Mouse (Mus musculus) layer of hippocampus, postnatal 25 days (tissue): ENCODE results near the gene Ccdc3. TPM values are rescaled to one million over a fixed set of nuclear protein-coding genes. Genes with fewer than 3 reads are reported as not detected.

ENCODE experiments used
- DNase-seq, 2 experiments: peaks; one replicate each; pipeline ENCODE4 v3.0.0; 2022; ENCODE audit warnings: mixed read lengths in 2 of 2, low spot score in 1 of 2; ENCODE audit errors: extremely low spot score in 1 of 2
- total RNA-seq, 2 experiments: library from RNA; stranded (reverse); gene quantifications; 2 replicates each; pipeline ENCODE4 v1.2.3; 2021

Ccdc3 gene
- 10 to 100 TPM; 12.9 to 15.3 TPM for total RNA-seq

DNA sequence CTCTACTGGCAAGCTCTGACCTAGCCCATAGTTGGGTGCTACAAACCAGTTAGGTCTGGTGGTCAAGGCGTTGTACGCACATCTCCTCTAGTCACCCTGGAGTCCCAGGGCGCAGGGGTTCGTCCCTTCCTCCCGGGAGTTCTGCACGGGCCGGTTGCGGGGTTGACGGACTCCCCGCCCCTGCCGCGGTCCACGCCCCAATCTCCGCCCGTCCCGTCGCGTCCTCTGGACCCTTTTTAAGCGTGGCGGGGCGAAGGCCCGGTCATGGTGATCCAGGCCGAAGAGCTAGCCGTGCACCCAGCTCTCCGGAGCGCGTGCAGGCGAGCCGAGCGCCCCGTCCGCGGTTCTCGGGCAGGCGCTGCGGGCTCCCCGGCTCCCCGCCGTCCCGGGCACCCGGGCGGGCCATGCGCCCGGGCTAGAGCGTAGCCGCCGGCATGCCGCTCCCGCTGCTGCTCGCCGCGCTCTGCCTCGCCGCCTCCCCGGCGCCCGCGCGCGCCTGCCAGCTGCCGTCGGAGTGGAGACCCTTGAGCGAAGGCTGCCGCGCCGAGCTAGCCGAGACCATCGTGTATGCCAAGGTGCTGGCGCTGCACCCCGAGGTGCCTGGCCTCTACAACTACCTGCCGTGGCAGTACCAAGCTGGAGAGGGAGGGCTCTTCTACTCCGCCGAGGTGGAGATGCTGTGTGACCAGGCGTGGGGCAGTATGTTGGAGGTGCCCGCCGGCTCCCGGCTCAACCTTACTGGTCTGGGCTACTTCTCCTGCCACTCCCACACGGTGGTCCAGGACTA, at the start of gene Ccdc3:
Ccdc3 (plus strand) TSS at position 277 of the 787 bp plus-strand sequence.
- peak in 1 of 2 experiments; percentile 16 for DNase-seq

DNA sequence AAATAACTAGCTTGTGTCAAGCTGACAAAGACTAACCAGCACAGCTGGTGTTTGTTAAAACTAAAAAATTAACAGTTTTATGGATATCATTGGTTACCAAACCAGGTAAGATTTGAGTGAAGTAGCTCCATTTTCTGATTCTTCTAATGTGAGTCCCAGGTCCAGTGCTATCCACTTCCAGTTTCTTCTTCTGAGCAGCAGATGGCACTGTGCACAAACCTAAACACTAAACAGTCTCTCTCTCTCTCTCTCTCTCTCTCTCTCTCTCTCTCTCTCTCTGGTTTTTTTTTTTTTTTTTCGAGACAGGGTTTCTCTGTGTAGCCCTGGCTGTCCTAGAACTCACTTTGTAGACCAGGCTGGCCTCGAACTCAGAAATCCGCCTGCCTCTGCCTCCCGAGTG, 47.2 kb upstream of the Ccdc3 start:
- peak in 1 of 2 experiments; percentile 42 for DNase-seq

DNA sequence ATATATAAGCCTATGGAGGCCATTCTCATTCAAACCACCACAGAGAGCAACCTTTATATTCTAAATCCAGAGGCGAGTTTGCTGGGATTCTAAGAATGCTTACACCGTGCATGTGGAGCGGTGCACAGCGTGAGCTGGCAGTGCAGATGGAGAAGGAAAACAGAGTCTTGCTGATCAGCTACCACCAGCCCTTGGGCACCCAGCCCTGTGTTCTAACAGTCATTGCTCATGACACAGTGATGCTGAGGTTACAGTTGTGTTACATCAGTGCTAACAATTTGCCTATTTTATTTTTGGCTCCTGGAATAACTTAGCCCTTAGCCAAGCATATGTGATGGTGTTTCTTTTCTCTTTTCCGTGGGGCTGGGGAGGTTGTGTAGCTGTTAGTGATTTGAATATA, 42.7 kb upstream of the Ccdc3 start:
- no peak for DNase-seq

DNA sequence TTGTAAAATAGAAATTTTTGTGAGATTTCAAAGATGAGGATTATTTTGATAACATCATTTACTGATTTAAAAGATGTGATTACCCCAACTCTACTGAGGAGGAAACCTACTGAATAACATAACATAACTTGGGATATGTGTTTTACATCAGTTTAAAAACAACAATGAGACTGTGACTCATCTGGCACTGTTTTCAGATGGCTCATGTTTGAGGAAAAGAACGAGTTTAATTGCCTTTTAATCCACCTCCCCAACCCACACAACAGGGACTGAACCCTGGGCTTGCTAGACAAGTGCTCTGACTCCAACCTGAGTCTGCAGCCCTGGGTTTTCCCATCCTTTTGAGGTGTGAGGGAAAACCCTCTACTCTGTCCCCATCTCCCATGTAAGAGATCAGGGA, 42.3 kb upstream of the Ccdc3 start:
- DNase-seq, result no peak

DNA sequence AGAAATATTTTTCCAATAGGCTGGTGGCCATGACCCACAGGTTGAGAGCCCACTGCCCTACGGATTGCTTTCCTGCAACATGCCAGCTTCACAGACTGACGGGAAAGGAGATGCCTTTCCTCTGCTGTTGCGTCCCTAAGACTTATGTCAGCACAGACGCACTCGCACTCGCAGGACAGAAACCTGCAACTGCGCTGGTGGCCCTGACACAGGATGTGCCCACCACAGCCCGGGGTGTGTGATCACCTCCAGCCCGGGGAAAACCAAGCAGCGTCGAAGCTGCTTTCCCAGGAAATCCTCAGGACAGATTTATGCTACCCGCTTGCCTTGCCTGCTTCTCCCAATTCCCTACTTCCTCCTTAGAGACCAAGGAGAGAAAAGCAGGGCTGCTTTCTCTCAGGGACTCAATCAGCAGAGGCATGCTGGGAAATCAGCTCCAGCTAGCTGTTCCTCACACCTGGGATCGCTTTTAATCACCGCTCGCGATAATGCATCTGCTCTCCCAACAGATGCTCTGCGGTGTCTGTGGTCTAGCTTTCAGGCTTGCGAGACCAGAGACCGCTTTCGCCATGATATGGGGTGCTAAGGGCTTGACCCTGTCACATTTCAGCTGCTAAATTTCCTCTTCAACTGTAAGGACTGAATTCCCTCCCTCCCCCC, 39.7 kb upstream of the Ccdc3 start:
- no peak for DNase-seq

DNA sequence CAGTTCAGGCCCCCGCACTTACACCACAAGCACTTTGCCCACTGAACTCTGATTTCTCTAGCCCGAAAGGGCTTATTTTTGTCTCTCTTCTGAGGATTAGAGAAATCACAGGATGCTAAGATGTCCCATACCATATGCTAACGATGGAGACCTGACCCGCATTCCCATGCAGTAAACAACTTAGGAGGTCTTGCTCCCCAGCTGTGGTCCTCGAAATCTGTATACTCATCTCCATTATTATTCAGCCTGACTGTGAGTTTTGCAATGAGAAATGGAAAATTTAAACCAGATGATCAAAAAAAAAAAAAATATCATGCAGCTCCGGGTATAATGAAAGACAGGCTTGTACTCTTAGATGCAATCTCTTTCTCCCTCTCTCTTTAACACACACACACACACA, 38.4 kb upstream of the Ccdc3 start:
- no peak for DNase-seq

DNA sequence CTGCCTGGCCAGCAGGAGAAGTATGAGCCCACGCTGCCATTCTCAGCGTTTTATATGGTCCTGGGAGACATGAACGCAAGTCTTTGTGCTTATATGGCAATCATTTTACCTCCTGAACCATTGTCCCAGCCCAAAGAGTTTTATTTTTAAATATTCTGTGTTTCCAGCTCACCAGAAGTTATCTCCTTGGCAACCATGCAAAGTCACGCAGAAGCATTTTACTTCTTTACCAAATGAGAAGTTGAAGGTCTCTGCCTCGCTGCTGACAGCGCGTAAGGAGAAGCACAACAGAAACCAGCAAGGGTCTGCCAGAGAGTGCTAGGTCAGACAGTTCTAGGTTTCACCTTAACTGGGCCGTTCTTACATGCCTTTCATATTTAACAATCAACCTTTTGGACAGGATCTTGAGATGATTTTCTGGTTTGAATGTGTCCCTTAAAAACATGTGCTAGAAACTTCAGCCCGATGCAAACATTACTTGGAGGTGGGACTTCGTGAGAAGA, 35.8 kb upstream of the Ccdc3 start:
- DNase-seq, result no peak

DNA sequence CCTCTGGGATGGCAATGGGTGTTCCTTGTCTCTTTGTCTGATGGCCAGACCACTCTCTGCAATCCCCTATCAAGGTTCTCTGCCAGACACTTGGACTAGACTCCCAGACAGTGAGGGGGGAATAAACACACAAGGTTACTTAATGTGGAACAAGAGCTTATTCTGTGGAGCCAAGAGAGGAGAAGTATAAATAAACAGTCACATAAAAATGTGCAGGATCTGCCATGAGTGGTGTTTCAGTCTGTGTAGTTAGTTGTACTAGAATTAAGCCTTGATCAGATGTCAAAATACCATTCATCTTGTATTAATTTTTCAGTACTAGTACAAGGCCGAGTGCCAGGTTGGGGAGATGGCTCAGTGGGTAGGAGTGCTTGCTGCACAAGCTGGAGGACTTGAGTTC, 34.7 kb upstream of the Ccdc3 start:
- no peak for DNase-seq

DNA sequence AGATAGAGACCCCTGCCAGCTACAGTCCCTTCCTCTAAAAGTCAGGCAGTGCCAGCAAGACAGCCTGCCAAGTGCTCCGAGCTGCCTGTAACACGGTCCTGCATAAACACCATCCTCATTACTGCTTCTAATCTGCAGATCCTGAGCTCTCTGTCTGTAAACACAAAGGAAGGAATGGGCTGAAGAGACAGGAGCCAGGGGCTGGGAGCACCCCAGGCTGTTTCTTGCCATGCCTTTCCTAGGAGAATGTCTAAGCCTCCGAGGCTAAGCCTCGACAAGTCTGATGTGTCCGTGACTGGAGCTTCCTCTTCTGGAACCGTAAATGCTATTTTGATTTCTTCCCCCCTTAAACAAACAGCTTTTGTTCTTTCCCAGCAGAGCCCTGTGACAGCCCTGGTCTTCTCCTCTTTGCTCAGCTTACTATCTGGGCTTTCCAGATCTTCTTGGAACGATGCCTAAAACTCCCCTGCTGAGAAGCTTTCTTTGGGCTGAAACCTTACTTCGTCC, 24.7 kb upstream of the Ccdc3 start:
- no peak for DNase-seq

DNA sequence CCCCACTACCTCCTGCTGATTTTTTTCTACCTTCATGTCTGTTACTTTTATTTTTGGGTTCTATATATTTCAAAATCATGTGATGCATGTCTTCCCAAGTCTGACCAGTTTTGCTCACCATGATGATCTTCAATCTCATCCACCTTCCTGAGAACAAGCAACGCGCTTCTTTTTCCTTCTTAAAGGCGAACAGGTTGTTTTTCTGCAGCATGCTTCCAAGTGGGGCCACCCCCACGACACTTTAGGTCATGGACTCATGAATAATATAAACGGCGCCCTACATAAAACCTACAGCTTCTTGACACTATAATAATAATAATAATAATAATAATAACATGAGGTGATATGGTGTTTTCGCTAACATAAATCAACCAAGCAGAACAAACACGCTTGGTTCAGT, 23.2 kb upstream of the Ccdc3 start:
- no peak for DNase-seq

DNA sequence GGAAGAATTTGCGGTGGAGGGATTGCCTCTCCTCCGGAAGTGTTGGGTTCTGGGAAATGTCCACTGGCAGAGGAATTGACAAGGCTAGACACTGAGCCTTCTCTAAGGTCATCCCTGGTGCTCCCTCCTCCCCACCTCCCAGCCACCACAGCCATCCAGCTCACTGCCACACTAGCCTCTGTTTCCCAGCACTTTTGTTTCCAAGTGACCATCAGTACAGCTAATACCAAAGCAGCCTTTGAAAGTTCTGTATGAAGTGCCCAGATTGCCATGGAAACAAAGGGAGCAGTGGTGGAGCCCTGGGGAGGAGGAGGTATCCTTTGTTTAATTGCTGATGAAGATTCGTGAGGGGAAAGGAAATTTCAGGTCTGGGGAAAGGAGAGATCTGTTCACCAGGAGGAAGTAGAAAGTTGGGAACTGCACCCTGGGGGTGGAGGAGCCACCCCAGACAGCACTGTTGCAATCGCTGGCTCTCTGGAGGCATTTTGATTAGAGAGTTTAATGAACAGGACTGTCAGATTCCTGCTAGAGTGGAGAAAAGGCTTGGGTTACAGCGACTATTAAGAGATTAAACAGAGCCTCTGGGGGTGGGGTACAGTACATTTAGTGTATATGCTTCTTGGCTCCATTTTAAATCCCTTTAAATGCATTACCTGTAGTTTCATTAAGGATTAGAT, 20.6 kb upstream of the Ccdc3 start:
- no peak for DNase-seq

DNA sequence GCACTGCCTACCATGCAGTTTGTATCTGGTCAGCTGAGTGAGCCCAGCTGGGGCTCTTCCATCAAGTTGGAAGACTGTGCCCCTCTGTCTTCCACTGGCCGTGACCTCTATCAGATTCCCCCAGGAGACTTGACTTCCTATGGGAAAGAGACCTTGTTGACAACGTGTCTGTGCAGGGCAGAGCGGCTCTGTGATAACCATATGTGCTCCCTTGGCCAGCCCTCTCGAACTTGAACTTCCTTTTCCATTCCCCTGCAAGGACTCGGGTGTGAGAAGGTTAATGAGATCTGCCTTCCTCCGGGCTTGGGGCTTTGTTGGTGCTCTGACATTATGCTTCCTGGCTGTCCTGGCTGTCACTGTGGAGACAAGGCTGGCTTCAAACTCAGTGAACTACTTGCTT, 12.1 kb upstream of the Ccdc3 start:
- DNase-seq, result no peak

DNA sequence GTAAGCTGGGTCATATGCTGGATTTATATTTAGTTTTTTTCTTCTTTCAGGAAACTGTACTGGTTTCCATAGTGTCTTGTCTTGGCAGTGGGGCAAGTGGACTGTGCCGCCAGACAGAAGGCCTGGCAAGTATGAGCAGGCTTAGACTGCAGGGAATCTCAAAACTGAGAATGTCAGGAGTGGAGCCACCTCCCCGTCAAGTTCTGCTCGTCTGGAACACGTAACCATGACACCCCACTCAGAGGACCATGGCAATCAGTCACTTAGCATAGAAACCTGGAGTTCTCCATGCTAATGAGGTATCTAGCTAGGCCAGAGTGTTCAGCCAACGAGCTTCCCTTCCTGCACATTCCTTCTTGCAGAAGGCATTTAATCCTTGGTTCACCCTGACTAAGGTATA, 10.2 kb upstream of the Ccdc3 start:
- DNase-seq, result no peak

DNA sequence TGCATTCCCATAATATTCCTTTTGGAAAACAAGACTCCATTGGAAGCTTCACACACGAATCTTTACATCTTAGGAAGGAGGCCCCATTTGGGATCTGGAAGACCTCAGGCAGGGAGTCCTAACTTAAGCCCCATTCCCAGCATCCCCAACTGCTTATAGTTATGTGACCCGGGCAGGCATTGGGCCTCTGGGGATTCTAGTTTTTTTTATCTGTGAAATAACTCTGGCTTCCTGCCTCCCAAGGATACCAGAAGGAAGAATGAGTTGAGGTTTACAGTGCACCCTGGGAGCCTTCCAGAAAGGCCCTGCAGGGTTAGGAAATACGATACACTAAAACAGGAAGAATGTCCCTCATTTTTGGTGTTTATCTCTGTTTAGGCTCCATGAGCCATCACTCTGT, 8.5 kb upstream of the Ccdc3 start:
- DNase-seq, result no peak

DNA sequence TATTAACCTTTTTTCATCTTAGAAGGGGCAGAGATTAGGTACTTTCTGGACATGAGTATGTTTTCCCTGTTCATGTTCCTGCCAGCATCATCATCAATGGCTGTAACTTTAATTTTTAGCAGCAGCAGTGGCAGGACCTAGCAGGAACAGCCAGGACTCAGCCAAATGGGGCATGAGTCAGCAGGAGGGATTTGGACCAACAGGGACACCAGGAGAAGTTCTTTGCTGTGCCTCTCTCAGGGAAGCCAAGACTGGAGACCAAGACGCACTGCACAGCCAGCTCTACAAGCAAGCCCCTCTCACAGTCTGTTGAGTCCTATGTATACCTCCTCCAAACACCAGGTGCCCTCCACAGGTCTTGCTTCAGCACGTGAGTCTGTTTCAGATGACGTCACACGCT, 5.5 kb upstream of the Ccdc3 start:
- no peak for DNase-seq

DNA sequence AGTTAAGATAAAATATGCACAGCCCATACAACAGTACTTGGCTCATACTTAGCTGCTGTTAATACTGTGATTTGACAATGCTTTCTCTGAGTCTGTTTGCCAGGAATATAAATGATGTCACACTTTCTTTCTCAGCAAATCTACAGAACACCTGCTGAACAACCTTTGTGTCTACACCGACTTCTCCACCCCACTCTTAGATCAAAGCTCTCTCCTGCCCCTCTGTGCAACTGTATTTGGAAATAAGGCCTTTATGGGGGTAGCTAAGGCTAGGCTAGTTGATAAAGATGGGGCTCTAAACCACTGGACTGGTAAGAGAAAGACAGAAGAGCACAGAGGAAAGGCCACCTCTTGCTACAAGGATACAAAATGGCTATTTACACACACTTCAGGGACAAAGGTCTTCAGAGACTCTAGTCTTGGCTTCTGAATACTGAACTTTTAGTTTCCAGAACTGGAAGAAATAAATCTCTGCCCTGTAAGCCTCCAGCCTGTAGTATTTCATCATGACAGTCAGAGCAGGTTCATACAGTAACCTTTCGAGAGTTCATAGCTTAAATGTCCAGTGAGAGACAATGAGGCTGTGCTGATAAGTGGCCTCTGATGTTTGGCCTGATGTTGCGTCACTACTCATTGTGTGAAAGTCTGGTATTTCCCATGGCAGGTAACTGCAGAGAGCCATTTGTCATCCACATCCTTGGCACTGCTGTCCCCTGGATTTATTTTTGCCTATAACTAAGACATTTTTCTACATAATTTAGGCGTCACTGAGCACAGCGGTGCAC, 2.4 kb upstream of the Ccdc3 start:
- no peak for DNase-seq

DNA sequence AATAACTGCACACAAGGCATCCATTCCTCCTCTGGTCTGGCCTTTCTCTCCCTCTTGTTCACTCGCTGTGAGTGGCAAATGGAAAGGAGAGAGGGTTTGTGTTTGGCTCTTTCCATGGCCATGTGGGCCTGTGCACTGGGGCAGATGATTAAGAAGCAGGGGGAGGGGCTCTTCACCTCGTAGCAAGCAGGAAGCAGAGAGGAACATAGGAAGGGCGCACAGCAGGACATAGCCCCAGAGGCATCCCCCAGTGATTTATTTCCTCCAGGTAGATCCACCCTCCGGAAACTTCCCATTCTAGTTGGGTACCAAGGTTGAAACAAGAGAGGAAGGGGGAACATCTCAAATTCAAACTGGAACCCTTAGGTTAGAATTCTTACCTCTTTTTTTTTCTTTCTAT, 2.4 kb downstream of the Ccdc3 start:
- DNase-seq, result no peak

DNA sequence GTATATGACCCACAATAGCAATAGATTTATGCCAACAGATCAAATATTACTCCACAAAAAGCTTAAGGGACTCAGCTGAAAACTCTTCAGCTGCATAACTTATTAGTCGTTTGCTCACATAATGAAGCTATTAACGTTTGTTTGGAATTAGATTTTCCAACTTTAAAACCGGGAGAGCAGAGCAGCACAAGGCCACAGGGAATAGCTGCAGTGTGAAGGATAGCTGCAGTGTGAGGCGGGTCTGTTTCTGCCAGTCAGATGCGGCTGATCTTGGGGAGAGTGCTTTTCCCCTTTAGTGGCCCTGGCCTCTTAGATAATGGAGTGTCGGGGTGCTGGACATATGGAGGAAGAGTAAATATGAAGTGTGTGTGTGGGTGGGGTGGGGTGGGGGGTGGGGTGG, 6.9 kb downstream of the Ccdc3 start:
- no peak for DNase-seq

DNA sequence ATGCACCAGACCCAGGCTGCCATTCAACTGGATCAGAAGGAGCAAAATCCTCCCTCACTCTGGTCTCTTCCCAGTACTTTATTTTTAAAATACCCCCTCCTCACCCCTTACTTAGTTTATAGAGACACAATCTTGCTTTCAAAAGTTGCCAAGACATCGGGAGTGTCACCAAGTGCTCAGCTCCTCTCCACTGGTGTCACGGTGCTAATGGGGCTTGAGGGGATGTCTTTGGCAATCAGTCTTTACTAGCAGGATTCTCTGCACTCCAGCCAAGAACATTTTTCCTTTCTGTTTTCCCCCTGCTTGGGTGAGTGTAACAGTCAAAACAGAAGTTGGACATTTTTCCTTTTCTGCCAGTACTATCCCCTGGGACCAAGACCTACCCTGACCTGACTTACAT, 10.3 kb downstream of the Ccdc3 start:
- DNase-seq, result no peak

DNA sequence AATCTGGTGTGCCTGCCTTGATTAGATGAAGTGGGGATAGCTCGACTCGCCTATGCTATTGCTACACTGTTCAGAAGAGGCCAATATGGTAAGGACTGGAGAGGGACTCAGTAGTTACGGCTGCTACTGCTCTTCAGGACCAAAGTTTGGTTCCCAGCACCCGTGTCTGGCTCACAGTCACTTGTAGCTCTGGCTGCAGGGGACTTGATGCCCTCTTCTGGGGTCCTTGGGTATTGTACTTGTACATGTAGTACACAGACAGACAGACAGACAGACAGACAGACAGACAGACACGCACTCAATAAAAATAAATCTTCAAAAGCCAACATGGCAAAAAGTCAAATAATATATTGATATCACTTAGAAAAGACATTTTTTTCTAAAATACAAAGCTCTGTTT, 17.1 kb downstream of the Ccdc3 start:
- no peak for DNase-seq
